Mouse (Mus musculus) cerebellum, postnatal 36 days (tissue): ENCODE results near the gene Zfp683.
A peak's percentile ranks its signal among the peaks of the same experiment; 100 is the strongest.

Experiments used
- DNase-seq, 2 experiments: peaks; one replicate each; pipeline ENCODE4 v3.0.0; 2021 to 2022; ENCODE audit warnings: mixed read lengths in 2 of 2

Zfp683 gene

DNA sequence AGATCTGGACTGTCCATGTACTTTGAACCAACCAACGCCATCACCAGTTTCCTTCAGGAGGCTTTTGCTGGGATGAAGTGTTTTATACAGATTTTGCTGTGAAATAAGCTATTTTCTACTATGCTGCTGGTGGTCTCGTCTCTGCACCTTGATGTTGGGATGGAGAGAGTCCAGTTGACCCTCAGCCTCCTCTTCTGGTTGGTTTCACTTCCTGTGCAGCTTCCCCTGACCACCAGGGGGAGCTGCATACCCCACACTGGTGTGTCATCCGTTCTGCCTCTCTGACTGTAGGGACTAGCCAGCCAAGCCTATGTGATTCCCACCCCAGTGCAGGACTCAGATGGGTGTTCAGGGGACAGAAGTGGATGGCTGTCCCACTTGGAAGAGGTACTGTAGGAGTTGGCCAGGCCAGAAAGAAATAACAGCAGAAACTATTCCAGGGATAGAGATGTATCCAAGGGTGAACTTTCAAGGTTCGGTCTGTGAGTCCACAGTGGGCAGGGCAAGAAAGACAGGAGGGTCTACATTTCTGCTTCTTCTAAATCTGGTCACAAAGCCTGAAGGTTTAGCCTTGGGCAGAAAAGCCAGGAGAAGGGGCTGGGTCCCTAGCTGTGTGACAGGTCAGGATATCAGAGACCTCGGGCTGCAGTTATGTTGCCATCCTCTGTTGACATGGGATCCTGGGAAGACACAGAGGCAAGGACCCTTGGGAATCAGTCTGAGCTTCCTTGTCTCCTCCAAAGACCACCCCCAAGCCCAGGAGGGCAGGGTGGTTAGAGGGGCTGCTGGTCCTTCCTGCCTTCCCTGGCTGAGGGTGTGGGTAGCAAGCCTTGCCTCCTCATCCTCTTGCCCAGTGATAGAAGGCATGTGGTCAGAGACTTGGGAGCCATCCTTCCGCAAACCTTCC is 39.0 kb downstream of the Zfp683 start:
- peak; percentile 31 to 33 for DNase-seq

DNA sequence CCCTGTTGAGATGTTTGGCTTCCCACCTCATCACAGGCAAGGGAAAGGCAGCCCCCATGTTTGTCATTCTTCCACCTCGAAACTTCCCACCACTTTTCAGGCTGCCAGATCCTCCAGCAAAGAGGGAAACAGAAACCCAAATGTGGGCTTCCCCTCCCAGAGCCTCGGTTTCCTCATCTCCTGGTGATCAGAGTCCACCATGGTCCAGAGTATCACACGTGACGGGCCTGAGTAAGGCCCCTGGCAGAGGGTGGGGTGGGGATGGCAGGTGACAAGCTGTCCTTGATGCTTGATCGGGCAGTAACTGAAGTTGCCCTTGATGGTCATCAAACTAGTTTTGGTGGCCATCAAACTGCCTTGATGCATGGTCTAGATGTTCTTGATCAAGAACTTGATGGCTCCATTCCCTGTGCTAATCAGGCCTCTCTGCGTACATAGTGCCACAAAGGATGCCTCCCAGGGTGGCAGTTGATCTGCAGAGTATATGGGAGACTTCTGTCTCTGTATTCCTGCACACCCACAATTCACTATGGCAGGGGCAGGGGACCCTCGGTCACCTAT is 40.4 kb downstream of the Zfp683 start:
- DNase-seq = no peak

DNA sequence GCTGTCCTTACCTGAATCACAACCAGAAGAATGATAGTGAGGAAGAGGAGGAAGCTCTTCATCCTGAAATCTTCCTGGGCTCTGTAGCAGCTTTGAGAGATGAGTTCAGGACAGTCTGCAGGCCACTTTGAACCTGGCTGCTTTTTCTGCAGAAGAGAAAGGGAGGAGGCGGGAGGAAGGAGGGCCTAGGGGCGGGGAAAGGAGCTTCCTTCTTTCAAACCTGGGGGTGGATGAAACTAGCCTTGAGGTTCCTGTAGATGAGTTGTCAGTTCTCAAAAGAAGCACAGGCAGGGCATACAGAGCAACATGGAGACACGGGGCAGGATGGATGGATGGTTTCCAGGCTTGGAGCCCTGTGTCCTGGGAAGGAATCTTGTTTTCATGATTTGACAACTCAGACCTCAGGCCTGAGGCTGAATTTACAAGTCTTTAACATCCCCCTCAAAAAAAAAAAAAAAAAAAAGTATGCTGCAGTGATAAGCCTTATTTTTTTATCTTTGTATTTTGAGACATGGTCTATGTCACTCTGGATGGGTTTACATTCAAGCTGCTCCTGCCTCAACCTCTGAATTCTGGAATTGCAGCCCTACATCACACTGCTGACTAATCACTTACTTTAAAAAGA is 41.4 kb downstream of the Zfp683 start, which contains the start of gene Cd52:
Gene Cd52 (minus strand): TSS at position 160 of the 625 bp plus-strand sequence.
- no peak for DNase-seq

DNA sequence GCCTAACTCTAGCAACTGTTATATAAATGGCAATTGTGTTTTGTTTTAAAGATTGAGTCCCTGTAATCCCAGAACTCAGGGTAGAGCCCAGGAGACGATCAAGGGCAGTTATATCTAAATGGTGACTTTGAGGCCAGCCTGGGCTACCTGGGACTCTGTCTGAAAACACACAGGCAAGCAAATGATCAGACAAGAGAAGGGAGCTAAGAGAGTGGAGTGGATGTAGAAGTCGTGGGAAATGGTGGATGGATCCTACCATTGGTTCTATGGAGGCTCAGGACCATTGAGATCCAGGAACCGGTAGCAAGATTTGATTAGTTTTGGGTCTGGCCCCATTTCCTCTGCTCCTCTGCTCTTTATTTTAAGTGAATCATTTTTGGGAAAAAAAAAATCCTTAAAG is 42.5 kb downstream of the Zfp683 start:
- DNase-seq = no peak

DNA sequence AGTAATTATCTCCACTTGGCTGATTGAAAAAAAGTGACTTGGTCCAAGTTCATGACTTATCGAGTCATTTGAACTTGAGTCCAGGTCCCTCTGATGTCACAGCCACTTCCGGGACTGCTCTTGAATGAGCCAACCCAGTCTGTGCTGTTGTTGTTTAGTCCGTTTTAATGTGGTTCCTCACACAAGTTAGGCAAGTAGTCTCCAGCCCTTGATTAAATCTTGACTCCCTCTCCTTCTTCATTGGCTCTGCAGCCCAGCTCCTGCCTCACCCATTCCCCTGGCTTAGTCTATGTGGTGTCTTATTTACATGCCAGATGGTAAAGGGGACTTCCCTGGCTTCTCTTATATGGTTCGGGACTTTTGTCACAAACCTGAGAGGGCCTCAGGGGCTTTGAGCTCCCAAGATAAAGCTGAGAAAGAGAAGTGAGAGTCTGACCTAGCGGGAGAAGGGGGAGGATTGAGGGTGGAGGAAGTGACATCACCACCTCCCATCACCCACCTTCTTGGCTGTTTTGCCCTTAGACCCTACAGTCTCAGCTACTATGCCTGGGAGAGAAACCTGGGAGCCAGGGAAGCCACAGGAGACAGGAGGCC is 43.5 kb downstream of the Zfp683 start:
- no peak for DNase-seq

DNA sequence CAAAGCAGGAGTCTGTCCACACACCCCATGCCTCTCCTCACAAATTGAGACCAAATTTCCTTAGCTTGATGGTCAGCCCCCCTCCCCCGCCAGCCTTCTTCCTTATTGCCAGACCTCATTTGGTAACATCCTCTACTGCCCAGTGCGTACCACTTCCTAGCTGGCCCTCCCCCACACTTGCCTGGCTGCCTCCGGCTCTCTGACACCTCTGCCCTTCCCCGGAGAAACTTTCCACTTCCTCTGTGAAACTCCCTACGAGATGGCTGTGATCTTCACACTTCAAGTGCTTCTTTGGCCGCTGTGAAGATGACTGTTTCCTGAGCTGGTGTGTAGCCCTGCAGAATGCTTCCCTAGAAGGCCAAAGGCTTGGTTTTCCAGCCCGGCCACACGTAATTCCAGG is 45.0 kb downstream of the Zfp683 start:
- DNase-seq = no peak

DNA sequence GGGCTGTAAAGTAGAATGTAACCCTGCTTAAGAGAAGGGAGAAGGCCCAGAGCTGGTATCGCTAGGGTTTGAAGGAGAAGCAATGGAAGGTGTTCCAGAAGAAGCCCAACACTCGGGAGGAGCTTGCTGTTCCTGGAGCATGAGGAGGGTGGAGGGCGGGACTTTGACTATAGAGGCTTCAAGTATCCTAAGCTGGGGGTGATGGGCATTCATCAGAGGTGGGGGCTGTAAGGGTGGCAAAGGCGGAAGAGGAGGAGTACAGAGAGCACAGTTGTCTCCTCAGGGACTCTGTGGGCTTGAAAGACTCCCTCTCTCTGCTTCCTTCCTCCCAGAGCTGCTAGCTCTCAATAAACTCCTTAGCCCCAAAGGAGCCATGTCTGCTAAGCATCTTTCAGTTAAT is 46.6 kb downstream of the Zfp683 start:
- no peak for DNase-seq

DNA sequence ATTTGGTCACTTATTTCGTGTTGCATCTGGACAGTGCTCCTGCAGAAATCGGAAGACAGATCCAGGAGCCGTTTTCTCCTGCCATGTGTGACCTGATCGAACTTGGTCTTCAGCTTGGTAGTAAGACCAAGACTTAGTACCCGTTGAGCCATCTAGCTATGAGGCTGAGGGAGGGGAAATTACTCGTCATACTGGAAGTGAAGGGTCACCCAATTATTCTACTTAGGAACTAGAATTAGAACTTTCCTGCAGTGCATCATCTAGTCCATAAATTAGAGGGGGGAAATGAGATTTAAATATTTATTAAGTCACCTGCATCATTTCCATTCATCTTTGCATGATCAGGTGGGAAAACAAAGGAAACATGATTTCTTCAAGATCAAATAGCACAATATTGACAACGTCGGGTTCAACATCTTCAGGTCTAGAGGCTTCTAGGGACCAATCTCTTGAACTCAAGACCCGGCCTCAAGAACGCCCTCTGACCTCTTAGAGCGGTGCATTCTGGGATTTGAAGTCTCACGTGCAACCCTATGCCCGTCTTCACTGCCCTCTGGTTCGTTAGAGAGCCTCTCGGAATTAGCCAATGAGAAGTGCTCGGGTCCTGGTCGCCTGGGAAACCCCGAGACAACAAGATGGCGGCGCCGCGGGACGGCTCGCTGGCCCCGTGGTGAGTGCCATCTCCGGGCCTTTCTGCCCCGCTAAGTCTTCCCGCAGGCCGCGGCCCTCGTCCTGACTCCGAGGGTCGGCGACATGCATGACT is 48.5 kb downstream of the Zfp683 start, which contains the start of gene Ubxn11:
Gene Ubxn11 (plus strand): TSS at position 592 of the 763 bp plus-strand sequence.
- peak; percentile 88 to 90 for DNase-seq

DNA sequence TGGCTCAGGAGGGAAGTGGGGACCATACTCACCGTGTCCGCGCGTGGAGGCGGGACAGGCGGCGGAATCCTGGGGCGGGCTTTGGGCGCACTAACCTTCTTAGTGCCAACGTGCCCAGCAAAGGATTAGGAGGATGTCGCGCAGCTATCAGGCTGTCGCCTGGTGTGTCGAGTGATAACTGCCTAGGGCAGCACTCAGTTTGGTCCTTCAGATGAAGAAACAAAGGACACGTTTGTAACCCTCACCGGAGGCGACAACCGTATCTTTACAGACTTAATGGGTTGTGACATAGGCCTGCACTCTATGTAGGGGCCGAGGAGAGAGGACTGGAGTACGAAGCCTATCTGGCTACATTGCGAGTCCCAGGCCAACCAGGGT is 49.1 kb downstream of the Zfp683 start:
- no peak for DNase-seq

DNA sequence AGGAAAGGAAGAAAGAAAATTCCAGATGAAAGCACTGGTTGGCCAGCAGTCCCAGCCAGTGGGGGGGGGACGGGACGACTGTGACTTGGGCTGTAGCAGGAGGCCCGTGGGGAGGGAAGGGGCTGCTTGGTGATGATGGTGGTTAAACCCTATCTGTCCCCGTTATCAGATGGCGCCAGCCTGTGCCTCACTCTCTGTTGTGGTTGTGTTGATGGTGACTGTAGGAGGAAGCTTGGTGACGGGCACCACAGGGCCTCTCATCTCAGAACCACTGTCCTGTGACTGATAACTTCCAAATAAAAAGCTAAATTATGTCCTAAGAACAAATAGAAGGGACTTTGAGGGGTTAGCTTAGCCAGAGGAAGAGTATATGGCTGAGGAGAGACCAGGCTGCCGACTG is 52.5 kb downstream of the Zfp683 start:
- no peak for DNase-seq

DNA sequence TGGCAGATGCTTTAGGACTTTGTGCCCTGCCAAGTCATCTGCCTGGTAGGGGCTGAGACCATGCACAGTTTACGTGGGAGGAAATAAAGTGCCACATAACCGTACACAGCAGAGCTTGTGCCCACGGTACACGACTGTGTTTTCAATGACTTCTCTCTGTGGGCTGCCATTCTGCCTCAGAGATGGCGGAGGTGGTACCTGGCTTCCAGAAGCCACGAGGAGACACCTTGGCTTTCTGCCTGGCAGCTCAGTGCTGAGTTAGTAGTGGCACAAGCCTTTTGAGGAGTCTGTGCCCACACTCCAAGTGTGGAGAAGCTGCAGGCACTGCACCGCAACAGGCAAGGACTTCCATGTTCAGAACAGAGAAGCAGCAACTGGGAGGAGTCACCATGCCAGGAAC is 54.1 kb downstream of the Zfp683 start:
- no peak for DNase-seq

DNA sequence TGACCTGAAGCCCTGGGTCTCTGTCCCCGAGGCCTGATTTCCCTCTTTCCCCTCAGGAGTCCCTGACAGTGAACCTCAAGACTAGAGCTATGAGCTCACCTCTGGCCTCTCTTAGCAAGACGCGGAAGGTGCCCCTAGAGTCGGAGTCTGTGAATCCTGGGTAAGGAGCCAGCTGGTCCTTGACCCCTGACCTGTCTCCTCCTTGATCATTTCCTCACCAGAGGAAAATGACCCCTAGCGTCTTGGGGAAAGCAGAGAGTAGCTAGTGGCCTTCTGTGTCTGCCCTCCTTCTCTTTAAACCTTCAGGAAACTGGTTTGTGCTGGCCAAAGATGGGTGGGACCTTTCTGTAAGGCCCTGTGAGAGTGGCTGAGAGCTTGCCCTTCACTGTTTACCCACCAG is 54.6 kb downstream of the Zfp683 start:
- DNase-seq = no peak
